Mouse (Mus musculus) lung, adult 2 months (tissue): Measurements from ENCODE around the gene Armc5.

Experiments
- CTCF ChIP-seq: fragments of 200-500 bp; IDR thresholded peaks from 2 replicates; pipeline ENCODE4 v1.5.1; 2011; ENCODE audit warnings: mild to moderate bottlenecking, low read length, control low read depth; ENCODE audit not compliant: insufficient read depth
- POLR2A ChIP-seq: fragments of 200-500 bp; IDR thresholded peaks from 2 replicates; pipeline ENCODE4 v1.6.1; 2011; ENCODE audit warnings: low read depth, mild to moderate bottlenecking, control low read depth, low read length, borderline replicate concordance; ENCODE audit errors: extremely low read depth

- TF ChIP-seq POLR2A, result no peak
- TF ChIP-seq CTCF, result no peak
Observed at GRCm38 (mm10) chr7:128284047-128284446, 46.9 kb downstream of the Armc5 start.
